Mouse (Mus musculus): ENCODE measurements around the gene Tbx5. TPM values are rescaled to one million over a fixed set of nuclear protein-coding genes. Genes with fewer than 3 reads are reported as not detected.

Tbx5 gene
- total RNA-seq, 1 experiment from 2014 or later: not detected

GRCm38 (mm10) chr5:119839156-119839555, 6.7 kb downstream of the Tbx5 start:
- ATAC-seq (replicated peaks; ENCODE audit: insufficient number of reproducible peaks, low FRiP score, low TSS enrichment, poor library complexity, severe bottlenecking): no peak

DNA sequence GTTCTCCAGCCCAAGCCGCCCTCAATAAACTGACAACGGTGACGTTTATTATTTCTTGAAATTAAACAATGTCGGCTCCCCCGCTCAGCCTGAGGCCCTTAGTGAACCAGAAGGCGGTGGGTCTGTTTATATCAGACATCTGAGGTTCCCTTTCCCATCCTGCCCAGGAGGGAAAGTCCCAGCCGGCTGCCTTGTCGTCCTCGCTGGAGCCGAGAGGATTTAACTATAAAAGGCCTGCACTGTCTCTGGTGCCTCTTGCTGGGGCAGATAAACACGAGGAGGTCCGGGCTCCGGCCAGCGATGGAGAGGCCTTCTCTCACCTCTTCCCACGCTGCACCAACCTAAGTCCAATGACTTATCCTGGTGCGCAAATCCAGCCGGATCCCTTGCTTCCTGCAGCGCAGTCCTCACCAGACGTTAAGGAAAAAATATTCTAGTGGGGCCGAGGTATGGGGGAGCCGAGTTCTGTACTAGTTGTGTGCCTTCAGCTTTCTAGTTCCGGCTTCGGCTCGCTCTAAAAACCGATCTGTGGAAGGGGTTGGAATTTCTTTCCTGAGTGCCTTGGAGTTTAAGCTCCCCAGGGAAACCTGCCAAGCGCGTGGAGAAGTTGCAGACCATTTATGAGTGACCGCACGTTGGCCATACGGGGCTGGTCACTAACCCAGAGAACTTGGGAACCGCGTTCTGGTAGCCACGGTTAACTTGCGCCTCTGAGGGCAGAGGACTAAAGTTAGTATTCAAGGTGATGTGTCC, 7.3 kb downstream of the Tbx5 start:
- no peak for ATAC-seq (replicated peaks; ENCODE audit: insufficient number of reproducible peaks, low FRiP score, low TSS enrichment, poor library complexity, severe bottlenecking)

DNA sequence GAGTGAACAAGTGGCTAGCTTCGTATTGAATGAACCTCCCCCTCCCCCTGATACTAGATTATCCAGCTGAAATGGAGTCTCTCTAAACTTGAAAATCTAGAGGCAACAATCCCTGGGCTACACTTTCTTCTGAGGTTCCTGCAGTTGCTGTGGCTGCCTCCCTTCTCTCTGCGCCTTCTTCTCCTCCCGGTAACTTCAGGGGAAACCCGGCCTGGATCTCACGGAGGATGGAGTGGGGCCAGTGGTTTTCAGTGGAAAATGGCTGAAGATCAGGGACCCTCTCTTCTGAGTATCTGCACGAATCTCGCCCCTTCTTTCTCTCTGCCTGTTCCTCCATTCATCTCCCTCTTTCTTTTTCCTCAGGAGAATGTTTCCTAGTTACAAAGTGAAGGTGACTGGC, 7.9 kb downstream of the Tbx5 start:
- no peak for ATAC-seq (replicated peaks; ENCODE audit: insufficient number of reproducible peaks, low FRiP score, low TSS enrichment, poor library complexity, severe bottlenecking)

- no peak for ATAC-seq (replicated peaks; ENCODE audit: insufficient number of reproducible peaks, low FRiP score, low TSS enrichment, poor library complexity, severe bottlenecking)
Observed at GRCm38 (mm10) chr5:119841634-119842420, 9.4 kb downstream of the Tbx5 start.

GRCm38 (mm10) chr5:119842701-119843393, 10.4 kb downstream of the Tbx5 start:
- ATAC-seq (replicated peaks; ENCODE audit: insufficient number of reproducible peaks, low FRiP score, low TSS enrichment, poor library complexity, severe bottlenecking): no peak

DNA sequence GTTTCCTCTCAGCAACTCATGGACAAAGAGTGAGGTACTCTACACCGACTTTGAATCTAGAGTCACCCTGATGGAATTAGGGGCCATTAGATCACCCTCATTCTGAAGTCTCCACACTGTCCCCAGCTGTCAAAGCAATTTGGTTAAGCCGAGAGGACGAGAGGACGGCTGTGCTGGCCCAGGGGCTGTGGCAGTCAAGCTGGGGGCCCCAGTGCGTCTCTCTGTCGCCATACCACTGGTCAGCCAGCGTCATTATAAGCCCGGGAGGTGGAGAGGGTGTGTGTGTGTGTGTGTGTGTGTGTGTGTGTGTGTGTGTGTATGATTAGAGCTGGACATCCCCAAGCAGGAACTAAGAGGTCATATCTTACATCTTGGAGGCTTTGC, 10.9 kb downstream of the Tbx5 start:
- ATAC-seq (replicated peaks; ENCODE audit: insufficient number of reproducible peaks, low FRiP score, low TSS enrichment, poor library complexity, severe bottlenecking): no peak

- no peak for ATAC-seq (replicated peaks; ENCODE audit: insufficient number of reproducible peaks, low FRiP score, low TSS enrichment, poor library complexity, severe bottlenecking)
Observed at GRCm38 (mm10) chr5:119844366-119844765, 11.9 kb downstream of the Tbx5 start.

- ATAC-seq (replicated peaks; ENCODE audit: insufficient number of reproducible peaks, low FRiP score, low TSS enrichment, poor library complexity, severe bottlenecking): no peak
Observed at GRCm38 (mm10) chr5:119844994-119845393, 12.5 kb downstream of the Tbx5 start.

DNA sequence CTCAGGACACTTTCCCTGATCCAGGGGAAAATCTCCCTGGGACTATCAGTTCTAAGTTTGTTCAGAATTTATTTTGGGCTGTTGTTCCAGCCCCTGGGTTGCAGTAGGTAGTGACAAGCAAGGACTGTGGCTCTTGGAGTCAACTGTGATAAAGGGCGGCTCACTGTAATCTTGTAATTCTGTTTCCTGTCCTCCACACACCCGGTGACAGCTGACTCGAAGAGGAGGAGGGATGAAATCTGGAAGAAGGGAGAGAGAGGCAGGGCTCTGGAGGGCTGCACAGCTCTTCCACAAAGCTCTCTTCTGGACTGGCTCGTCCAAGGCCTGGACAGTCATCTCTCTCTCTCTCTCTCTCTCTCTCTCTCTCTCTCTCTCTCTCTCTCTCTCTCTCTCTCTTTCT, 24.6 kb downstream of the Tbx5 start:
- no peak for ATAC-seq (replicated peaks; ENCODE audit: insufficient number of reproducible peaks, low FRiP score, low TSS enrichment, poor library complexity, severe bottlenecking)

DNA sequence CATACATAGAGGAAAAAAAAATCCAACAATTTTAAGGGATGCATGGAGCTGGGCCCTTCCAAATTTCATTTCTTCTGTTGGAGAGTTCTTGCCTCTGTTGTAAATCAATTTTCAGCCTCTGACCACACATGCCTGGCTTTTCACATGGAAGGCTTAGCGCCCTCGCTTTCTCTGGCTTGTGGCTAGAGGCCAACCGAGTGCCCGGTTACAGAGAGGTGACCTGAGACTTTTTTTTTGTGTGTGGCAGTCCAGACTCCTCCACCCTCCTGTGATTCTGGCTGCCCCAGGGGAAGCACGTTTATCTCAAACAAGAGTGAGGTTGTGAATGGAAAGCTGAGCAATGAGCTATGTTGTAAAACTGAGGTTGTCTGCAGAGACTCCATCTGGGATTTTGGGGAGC, 28.8 kb downstream of the Tbx5 start:
- ATAC-seq (replicated peaks; ENCODE audit: insufficient number of reproducible peaks, low FRiP score, low TSS enrichment, poor library complexity, severe bottlenecking): no peak

DNA sequence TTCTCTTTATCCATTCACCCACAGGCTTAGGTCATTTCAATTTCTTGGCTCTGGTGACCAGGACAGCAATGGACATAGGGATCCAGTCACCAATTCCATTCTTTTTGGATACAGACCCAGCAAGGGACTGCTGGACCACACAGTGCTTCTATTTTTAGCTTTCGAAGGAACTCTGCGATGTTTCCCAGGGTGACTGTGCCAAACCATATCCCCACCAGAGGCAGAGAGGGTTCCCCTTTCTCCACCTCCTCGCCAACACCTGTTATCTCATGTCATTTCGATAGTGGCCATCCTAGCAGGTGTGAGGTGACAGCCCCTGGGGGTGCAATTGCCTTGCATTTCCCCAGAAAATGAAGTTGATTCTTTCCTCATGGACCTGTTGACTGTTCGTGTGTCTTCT, 30.0 kb downstream of the Tbx5 start:
- ATAC-seq (replicated peaks; ENCODE audit: insufficient number of reproducible peaks, low FRiP score, low TSS enrichment, poor library complexity, severe bottlenecking): no peak

GRCm38 (mm10) chr5:119866277-119867235, 34.1 kb downstream of the Tbx5 start:
- ATAC-seq (replicated peaks; ENCODE audit: insufficient number of reproducible peaks, low FRiP score, low TSS enrichment, poor library complexity, severe bottlenecking): no peak

DNA sequence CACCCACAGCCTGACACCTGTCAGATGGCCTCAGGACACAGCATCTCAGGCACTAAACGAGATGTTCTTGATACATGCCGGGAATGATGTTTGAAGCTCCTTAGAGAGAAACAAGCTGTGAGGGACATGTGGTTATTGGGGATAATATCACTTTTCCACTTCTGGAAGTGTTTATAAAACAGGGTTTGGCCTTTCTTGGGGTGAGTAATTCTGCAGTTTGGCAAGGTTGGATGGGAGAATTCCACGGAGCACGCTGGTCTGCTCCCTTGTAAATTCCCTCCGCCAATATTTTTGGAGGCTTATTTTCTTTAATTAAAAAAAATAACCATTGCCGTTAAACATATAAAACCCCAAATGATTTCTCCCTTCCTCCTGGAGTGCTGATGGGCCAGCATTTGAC, 35.5 kb downstream of the Tbx5 start:
- no peak for ATAC-seq (replicated peaks; ENCODE audit: insufficient number of reproducible peaks, low FRiP score, low TSS enrichment, poor library complexity, severe bottlenecking)

GRCm38 (mm10) chr5:119875421-119875820, 43.0 kb downstream of the Tbx5 start:
- ATAC-seq (replicated peaks; ENCODE audit: insufficient number of reproducible peaks, low FRiP score, low TSS enrichment, poor library complexity, severe bottlenecking): no peak

DNA sequence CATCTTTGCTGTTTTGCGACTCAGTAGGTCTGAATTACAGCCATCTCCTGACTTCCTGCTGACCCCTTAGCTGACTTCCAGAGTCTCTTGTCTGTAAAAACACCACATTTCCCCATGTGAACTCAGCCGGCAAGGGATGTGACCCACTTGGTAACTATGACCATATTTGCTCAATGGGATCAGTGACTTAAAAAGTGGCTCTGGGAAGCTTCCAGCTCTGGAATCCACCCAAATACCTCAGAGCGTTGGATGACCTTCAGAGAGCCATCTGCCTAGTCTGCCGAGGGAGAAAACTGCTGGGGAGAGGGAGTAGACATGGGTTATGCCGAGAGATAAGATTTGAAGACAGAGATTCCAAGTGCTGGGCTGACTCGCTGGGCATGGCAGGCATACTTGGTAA, 44.7 kb downstream of the Tbx5 start:
- ATAC-seq (replicated peaks; ENCODE audit: insufficient number of reproducible peaks, low FRiP score, low TSS enrichment, poor library complexity, severe bottlenecking): no peak

DNA sequence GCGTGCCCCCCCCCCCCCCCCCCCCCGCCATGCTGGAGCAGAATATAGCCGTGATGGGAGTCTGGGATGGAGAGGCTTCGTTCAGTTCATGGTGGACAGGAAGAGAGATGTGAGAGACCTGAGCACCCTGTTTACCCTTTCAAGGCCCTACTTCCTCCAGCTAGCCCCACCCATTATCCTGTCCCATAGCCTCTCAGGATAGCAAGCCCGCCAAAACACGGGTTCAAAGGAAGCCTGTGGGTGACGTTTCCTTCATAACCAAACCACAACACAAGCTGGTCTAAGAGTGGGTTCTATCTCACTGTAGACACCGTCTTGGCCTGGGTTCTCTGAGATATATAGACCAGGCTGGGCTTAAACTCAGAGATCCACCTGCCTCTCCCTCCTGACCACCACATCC, 53.1 kb downstream of the Tbx5 start:
- ATAC-seq (replicated peaks; ENCODE audit: insufficient number of reproducible peaks, low FRiP score, low TSS enrichment, poor library complexity, severe bottlenecking): no peak

- ATAC-seq (replicated peaks; ENCODE audit: insufficient number of reproducible peaks, low FRiP score, low TSS enrichment, poor library complexity, severe bottlenecking): no peak
Observed at GRCm38 (mm10) chr5:119887381-119887780, 54.9 kb downstream of the Tbx5 start.

- no peak for ATAC-seq (replicated peaks; ENCODE audit: insufficient number of reproducible peaks, low FRiP score, low TSS enrichment, poor library complexity, severe bottlenecking)
Observed at GRCm38 (mm10) chr5:119891960-119892359, 59.5 kb downstream of the Tbx5 start.

DNA sequence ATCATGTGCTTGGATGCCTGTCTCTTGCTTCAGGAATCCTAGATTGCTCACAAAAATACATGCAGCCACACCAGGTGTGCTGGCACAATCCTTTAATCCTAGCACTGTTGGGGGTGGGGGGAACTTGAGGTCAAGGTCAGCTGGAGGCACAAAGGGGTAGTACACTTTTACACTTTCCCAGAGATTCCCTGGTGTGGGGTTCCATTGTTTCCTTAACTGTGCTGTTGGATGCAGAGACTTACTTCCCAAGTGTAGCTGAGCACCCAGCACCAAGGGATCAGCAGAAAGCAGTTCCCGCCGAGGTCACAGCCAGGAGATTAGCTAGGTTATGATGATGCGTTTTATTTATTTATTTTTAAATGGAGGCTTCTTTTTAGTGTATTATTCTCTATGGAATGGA, 60.6 kb downstream of the Tbx5 start:
- ATAC-seq (replicated peaks; ENCODE audit: insufficient number of reproducible peaks, low FRiP score, low TSS enrichment, poor library complexity, severe bottlenecking): no peak
